Mouse (Mus musculus) myocyte (in vitro differentiated cells): Measurements from ENCODE around the gene Atp2b2. TPM values are rescaled to one million over a fixed set of nuclear protein-coding genes. Genes with fewer than 3 reads are reported as not detected.

ENCODE experiments used
- H3K27me3 ChIP-seq: one replicate; pipeline ENCODE4 v1.6.1; 2011; ENCODE audit not compliant: control insufficient read depth, insufficient read depth, insufficient read length
- H3K36me3 ChIP-seq: one replicate; pipeline ENCODE4 v1.6.1; 2011; ENCODE audit not compliant: control insufficient read depth, insufficient read depth
- H3K4me2 ChIP-seq: one replicate; pipeline ENCODE4 v1.6.1; 2011; ENCODE audit warnings: low read depth, control low read depth
- H3K4me3 ChIP-seq: one replicate; pipeline ENCODE4 v1.5.1; 2011; ENCODE audit warnings: mild to moderate bottlenecking, control low read depth, moderate library complexity
- H3K79me2 ChIP-seq: one replicate; pipeline ENCODE4 v1.6.1; 2011; ENCODE audit not compliant: control insufficient read depth, insufficient read depth
- H3ac ChIP-seq: one replicate; pipeline ENCODE4 v1.6.1; 2011; ENCODE audit not compliant: control insufficient read depth, insufficient read length
- CEBPB ChIP-seq: IDR thresholded peaks from 2 replicates; pipeline ENCODE4 v1.6.1; 2011; ENCODE audit warnings: mild to moderate bottlenecking, moderate library complexity; ENCODE audit not compliant: poor library complexity, insufficient read depth, severe bottlenecking
- E2F4 ChIP-seq: IDR thresholded peaks from one replicate; pipeline ENCODE4 v1.6.1; 2011; ENCODE audit warnings: mild to moderate bottlenecking, control low read depth, moderate library complexity; ENCODE audit not compliant: insufficient read depth
- MAX ChIP-seq: IDR thresholded peaks from one replicate; pipeline ENCODE4 v1.6.1; 2011; ENCODE audit warnings: low read depth, mild to moderate bottlenecking, control low read depth
- MYOD1 ChIP-seq, 3 experiments: IDR thresholded peaks; one replicate each; pipeline ENCODE4 v1.6.1; 2011; ENCODE audit warnings: control low read depth in 2 of 3, low read depth in 2 of 3, mild to moderate bottlenecking in 2 of 3, moderate library complexity in 1 of 3; ENCODE audit not compliant: insufficient read length in 2 of 3, control insufficient read depth in 1 of 3
- MYOG ChIP-seq, 3 experiments: IDR thresholded peaks; one replicate each; pipeline ENCODE4 v1.6.1; 2011; ENCODE audit warnings: control low read depth in 2 of 3, low read depth in 2 of 3, mild to moderate bottlenecking in 2 of 3; ENCODE audit not compliant: insufficient read length in 2 of 3, control insufficient read depth in 1 of 3, insufficient read depth in 1 of 3
- POLR2A ChIP-seq: IDR thresholded peaks from one replicate; pipeline ENCODE4 v1.6.1; 2011; ENCODE audit warnings: low read depth, mild to moderate bottlenecking, control low read depth, moderate library complexity; ENCODE audit not compliant: insufficient read length
- POLR2AphosphoS2 ChIP-seq: IDR thresholded peaks from one replicate; pipeline ENCODE4 v1.6.1; 2011; ENCODE audit warnings: low read depth, control low read depth; ENCODE audit not compliant: insufficient read length
- REST ChIP-seq: IDR thresholded peaks from one replicate; pipeline ENCODE4 v1.6.1; 2011; ENCODE audit warnings: mild to moderate bottlenecking, control low read depth, moderate library complexity; ENCODE audit not compliant: insufficient read depth, insufficient read length
- SRF ChIP-seq: IDR thresholded peaks from one replicate; pipeline ENCODE4 v1.6.1; 2011; ENCODE audit warnings: low read depth; ENCODE audit not compliant: control insufficient read depth, insufficient read length
- TCF12 ChIP-seq: IDR thresholded peaks from one replicate; pipeline ENCODE4 v1.6.1; 2011; ENCODE audit warnings: mild to moderate bottlenecking, control low read depth; ENCODE audit not compliant: poor library complexity, insufficient read depth, severe bottlenecking
- TCF3 ChIP-seq: IDR thresholded peaks from one replicate; pipeline ENCODE4 v1.6.1; 2011; ENCODE audit warnings: low read depth, control low read depth; ENCODE audit not compliant: insufficient read length
- USF1 ChIP-seq: IDR thresholded peaks from one replicate; pipeline ENCODE4 v1.6.1; 2011; ENCODE audit warnings: low read depth, mild to moderate bottlenecking, control low read depth, moderate library complexity
- polyA plus RNA-seq: library from polyadenylated mRNA; unstranded; fragments of >200 nt; fragmentation: generic; extraction: Trizol; gene quantifications from one replicate; pipeline ENCODE4 v1.2.1, GENCODE M21; 2012; ENCODE audit warnings: missing spikeins

The Atp2b2 gene
- polyA plus RNA-seq, 1 experiment: not detected

GRCm38 (mm10) chr6:113721061-113721460, 321.4 kb downstream of the Atp2b2 start:
- Histone ChIP-seq H3K27me3 (no peaks in the 10 kb centered on the region), H3K4me2 (no peak overlapping the region), H3K79me2 (no peaks in the 10 kb centered on the region), H3K36me3 (peaks cover 20% of the 10 kb centered on the region), H3ac (no peak overlapping the region), H3K4me3 (no peak overlapping the region)
- TF ChIP-seq MAX (no peak), MYOD1 (IDR thresholded peaks at IDR 0.05; ENCODE audit: control insufficient read depth in 1 of 3, insufficient read length in 2 of 3, low read depth in 2 of 3) (no peak), TCF12 (no peak), TCF3 (no peak), POLR2AphosphoS2 (no peak), POLR2A (no peak), CEBPB (no peak), SRF (no peak), REST (no peak), MYOG (IDR thresholded peaks at IDR 0.05; ENCODE audit: control insufficient read depth in 1 of 3, insufficient read depth in 1 of 3, insufficient read length in 2 of 3, low read depth in 2 of 3) (no peak), USF1 (no peak), E2F4 (no peak)

GRCm38 (mm10) chr6:113719878-113720277, 322.5 kb downstream of the Atp2b2 start, which contains the start of gene Ghrl:
Gene Ghrl (minus strand): TSS chr6:113719880.
- H3K4me2 ChIP-seq: no peak within 1 kb of the TSS
- peaks cover 12% of the 10 kb centered on the region for H3K36me3 ChIP-seq
- TF ChIP-seq MYOD1 (IDR thresholded peaks at IDR 0.05; ENCODE audit: control insufficient read depth in 1 of 3, insufficient read length in 2 of 3, low read depth in 2 of 3) (peak in 2 of 3 experiments; percentile 51 to 74), TCF12 (no peak), SRF (no peak), E2F4 (no peak), REST (no peak), TCF3 (no peak), CEBPB (no peak), POLR2A (no peak), MYOG (IDR thresholded peaks at IDR 0.05; ENCODE audit: control insufficient read depth in 1 of 3, insufficient read depth in 1 of 3, insufficient read length in 2 of 3, low read depth in 2 of 3) (peak in 2 of 3 experiments; percentile 18 to 71), MAX (no peak), USF1 (no peak), POLR2AphosphoS2 (no peak)
- H3ac ChIP-seq: no peak within 1 kb of the TSS
- no peak within 1 kb of the TSS for H3K4me3 ChIP-seq
- no peaks in the 10 kb centered on the region for H3K79me2 ChIP-seq
- H3K27me3 ChIP-seq: no peaks in the 10 kb centered on the region

- peaks cover 17% of the 10 kb centered on the region for H3K36me3 ChIP-seq
- no peak overlapping the region for H3K4me3 ChIP-seq
Observed at GRCm38 (mm10) chr6:113717541-113717940, 324.9 kb downstream of the Atp2b2 start.

GRCm38 (mm10) chr6:113714797-113715196, 327.6 kb downstream of the Atp2b2 start:
- H3K79me2 ChIP-seq: no peaks in the 10 kb centered on the region
- no peak overlapping the region for H3K4me2 ChIP-seq
- TF ChIP-seq TCF12: no peak
- no peak for TF ChIP-seq USF1
- TF ChIP-seq SRF: no peak
- no peak for TF ChIP-seq MYOG (IDR thresholded peaks at IDR 0.05; ENCODE audit: control insufficient read depth in 1 of 3, insufficient read depth in 1 of 3, insufficient read length in 2 of 3, low read depth in 2 of 3)
- TF ChIP-seq MYOD1 (IDR thresholded peaks at IDR 0.05; ENCODE audit: control insufficient read depth in 1 of 3, insufficient read length in 2 of 3, low read depth in 2 of 3): no peak
- no peak for TF ChIP-seq POLR2AphosphoS2
- no peak for TF ChIP-seq E2F4
- TF ChIP-seq REST: no peak
- no peak for TF ChIP-seq TCF3
- TF ChIP-seq MAX: no peak
- TF ChIP-seq POLR2A: no peak
- no peak for TF ChIP-seq CEBPB
- H3K4me3 ChIP-seq: no peak overlapping the region
- H3K27me3 ChIP-seq: no peaks in the 10 kb centered on the region
- H3ac ChIP-seq: no peak overlapping the region
- H3K36me3 ChIP-seq: peaks cover 27% of the 10 kb centered on the region

More at GRCm38 (mm10) chr6:113717541-113717940, 324.9 kb downstream of the Atp2b2 start:
- H3K79me2 ChIP-seq: no peaks in the 10 kb centered on the region
- H3ac ChIP-seq: no peak overlapping the region
- TF ChIP-seq MYOD1 (IDR thresholded peaks at IDR 0.05; ENCODE audit: control insufficient read depth in 1 of 3, insufficient read length in 2 of 3, low read depth in 2 of 3) (no peak), SRF (no peak), CEBPB (no peak), POLR2A (no peak), TCF3 (no peak), MAX (no peak), TCF12 (no peak), USF1 (no peak), MYOG (IDR thresholded peaks at IDR 0.05; ENCODE audit: control insufficient read depth in 1 of 3, insufficient read depth in 1 of 3, insufficient read length in 2 of 3, low read depth in 2 of 3) (no peak), REST (no peak), E2F4 (no peak), POLR2AphosphoS2 (no peak)
- H3K4me2 ChIP-seq: no peak overlapping the region
- H3K27me3 ChIP-seq: no peaks in the 10 kb centered on the region
